Mouse (Mus musculus): ENCODE measurements at regions not wholly inside any gene's neighbourhood (a gene's known extent, or its start where the extent isn't known, plus 50 kb on each side); places are given as distances from the start of the nearest gene placed in this dataset.

GRCm38 (mm10) chrX:62176011-62176410, 107.3 kb upstream of the 4933402E13Rik start:
- no peak for DNase-seq (ENCODE audit: low read depth, low spot score)

GRCm38 (mm10) chrX:62180089-62180488, 103.2 kb upstream of the 4933402E13Rik start:
- DNase-seq (ENCODE audit: low read depth, low spot score), result peak; percentile 3

Measured in 3T3-L1 (cell line).